Mouse (Mus musculus) right cerebral cortex, postnatal 4 days (tissue): ENCODE measurements around the gene Imp3.
"Not testable (repeated sequence)": the region's sequence is repeated elsewhere in the genome, so short reads cannot be mapped to it uniquely, and the experiment has no call there.

Source experiments
- DNase-seq: peaks from one replicate; pipeline ENCODE4 v3.0.0-alpha.2; 2022

The Imp3 gene

DNA sequence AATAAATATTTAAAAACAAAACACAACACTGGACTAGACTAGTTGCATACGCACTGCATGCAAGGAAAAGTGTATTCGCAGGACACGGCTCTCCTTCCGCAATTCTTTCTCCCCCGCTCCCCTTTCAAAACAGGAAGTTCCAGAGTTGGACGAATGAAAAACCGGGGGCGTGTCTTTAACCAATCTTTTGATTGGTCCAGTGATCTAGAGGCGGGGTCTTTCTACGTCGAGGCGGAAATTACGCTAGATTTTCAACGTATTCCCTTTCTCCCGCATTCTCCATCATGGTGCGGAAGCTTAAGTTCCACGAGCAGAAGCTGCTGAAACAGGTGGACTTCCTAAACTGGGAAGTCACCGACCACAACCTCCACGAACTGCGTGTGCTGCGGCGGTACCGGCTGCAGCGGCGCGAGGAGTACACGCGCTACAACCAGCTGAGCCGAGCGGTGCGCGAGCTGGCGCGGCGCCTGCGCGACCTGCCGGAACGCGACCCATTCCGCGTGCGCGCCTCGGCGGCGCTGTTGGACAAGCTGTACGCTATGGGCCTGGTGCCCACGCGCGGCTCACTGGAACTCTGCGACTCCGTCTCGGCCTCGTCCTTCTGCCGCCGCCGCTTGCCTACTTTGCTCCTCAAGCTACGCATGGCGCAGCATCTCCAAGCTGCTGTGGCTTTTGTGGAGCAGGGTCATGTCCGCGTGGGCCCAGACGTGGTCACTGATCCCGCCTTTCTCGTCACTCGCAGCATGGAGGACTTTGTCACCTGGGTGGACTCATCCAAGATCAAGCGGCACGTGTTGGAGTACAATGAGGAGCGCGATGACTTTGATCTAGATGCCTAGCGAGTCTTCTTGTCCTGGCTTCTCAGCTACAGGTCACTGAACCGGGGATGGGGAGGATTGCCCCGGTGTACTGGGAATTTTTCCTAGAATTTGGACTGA, at the start of gene Imp3:
Gene Imp3, plus strand, starts transcription at position 253 of the 938 bp plus-strand sequence.
- DNase-seq, result peak; percentile 82

DNA sequence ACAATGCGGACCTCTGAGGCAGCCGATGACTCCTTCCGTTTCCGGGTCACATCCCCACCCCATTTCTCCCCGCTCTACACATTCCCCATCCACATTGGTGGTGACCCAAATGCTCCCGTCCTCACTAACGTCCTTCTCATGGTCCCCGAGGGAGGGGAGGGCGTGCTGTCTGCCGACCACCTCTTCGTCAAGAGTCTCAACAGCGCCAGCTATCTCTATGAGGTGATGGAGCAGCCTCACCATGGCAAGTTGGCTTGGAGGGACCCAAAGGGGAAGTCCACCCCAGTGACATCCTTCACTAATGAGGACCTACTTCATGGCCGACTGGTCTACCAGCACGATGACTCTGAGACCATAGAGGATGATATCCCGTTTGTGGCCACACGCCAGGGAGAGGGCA, 49.7 kb upstream of the Imp3 start:
- no peak for DNase-seq

DNA sequence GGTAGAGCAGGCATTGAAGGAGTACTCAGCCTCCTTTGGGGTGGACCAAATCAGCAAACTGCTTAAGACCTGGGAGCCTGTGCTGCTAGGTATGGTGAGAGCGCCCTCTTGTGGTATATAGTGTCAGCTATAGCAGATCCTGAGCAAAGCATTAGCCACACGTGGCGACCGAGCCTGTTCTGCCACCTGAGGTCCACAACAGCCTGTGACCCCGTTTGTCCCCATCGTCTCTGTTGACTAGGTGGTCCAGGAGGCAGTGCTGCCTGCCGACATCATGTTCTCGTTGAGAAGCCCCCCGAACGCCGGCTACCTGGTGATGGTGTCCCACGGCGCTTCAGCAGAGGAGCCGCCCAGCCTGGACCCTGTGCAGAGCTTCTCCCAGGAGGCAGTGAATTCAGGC, 47.5 kb upstream of the Imp3 start:
- DNase-seq, result peak; percentile 68

DNA sequence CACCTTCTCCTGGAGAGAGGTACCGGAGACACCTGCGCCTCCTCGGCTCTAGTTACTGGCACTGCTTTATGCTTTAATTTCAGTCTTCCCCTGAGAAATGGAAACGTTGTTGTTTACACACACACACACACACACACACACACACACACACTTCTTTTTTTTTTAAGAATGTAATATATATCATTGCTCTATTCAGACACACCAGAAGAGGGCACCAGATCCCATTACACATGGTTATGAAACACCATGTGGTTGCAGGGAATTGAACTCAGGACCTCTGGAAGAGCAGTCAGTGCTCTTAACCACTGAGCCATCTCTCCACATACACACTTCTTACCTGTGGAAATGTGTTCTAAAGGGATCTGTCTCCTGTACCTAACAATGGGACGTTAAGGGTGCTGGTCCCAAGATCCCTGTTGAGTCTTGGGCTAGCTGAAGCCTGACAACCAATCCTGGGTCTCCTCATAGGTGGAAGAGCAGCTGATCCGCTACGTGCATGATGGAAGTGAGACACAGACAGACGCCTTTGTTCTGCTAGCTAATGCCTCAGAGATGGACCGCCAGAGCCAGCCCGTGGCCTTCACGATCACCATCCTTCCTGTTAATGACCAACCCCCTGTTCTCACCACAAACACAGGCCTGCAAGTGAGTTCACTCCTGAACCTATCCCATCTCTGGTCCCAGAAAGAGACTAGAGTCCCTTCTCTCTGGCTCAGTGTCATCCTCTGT, 46.6 kb upstream of the Imp3 start:
- DNase-seq, result no peak

DNA sequence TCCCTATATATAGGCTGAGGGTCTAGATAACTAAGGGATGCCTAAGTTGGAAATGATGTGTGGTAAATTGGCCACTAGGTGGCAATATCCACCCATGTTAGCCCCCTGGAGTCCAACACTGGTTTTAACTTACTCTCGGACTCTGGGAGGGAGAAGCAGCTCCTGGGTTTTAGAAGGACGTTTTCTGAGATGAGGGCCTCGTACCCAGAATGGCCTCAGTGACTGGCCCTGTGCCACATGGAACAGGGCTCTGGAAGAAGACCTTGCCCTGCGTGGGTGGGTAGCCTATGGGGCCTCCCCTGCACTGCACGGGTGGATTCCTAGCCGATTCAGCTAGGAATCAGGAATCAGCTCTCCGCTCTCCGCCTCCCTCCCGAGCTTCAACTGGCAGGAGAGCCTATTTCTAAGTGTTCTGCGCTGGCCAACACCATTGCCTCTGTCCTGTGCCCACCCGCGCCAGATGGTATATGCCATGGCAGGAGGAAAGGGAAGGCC, 45.7 kb upstream of the Imp3 start:
- peak; percentile 52 for DNase-seq

DNA sequence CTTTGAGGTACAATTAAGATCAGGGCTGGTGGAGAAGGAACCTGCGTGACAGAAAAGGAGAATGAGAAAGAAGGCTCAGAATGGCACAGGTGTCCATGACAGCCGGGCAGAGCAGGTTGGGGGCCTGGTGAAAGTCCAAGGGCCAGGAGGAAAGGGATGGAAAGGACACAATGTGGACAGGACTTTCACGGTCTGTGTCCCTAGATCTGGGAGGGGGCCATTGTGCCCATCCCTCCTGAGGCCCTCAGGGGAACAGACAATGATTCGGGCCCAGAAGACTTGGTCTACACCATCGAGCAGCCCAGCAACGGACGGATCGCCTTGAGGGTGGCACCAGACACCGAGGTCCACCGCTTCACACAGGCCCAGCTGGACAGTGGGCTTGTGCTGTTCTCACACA, 45.2 kb upstream of the Imp3 start:
- DNase-seq, result no peak

DNA sequence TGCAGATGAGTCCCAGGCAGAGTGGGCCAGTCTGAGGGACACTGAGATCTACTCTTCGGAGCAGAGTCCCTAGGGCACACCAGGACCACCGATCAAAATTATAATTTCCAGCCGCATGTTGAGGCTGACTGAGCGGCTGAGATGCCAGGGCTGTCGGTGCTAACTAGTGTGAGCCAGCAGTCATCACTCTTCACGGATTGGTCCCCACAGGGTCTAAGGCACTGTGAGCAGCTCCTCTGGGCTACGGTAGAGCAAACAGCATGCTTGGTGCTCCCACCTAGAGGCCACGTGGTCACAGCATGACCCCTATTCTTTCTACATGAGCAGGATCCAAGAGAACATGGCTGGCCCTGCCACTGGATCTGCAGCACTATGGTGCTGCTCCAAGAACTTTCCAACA, 44.0 kb upstream of the Imp3 start:
- DNase-seq, result no peak

DNA sequence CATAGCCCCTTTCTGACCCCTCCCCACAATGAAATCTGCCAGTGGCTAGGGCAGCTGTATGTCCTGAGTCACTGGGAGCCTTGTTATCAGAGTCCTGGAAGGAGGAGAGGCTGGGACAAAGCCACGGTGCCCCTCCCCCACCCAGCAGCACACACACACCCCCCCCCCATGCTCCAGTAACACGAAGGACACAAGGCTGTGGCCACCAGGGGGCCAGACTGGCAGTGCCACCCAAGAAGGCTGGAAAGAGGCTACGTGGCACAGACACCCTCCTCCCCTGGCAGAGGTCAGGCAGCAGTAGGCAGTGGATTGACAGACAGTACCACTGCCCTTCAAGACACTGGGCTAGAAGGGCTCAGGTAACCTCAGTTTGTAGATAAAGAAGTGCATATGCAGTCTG, 43.3 kb upstream of the Imp3 start:
- peak; percentile 55 for DNase-seq

DNA sequence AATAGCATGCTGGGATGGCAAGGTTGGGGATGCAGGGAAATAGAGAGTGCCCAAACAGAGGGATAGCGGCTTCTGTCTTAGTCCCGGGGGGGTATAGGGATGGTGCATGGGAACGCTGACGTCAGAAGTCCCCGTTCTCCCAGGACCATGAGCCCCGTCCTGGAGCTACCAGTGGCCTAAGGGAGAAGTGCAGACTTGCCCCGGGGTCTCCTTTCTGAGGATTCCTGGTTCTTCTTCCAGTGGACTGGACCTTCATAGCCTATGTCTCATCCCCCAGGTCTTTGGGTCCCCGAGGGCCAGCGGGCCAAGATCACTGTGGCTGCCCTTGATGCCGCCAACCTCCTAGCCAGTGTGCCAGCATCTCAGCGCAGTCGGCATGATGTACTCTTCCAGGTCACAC, 40.5 kb upstream of the Imp3 start:
- DNase-seq, result no peak

DNA sequence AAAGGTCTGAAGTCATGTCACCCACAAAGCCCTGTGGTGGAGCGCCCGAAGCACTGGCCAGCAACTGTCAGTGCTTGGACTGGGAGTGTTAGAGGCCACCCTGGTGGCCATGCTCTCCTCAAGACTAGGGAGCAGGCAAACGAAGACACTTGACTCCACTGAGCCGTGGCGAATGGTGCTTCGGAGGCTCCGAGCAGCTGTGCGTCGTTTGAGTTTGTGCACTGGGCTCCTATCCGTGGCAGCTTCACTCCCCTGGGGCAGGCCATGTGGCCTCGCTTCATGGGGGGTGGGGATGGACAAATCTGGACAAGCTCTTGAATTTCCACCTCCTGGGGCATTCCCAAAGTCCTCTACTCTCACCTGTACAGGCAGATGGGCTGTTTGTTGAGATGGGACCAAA, 37.9 kb upstream of the Imp3 start:
- no peak for DNase-seq

DNA sequence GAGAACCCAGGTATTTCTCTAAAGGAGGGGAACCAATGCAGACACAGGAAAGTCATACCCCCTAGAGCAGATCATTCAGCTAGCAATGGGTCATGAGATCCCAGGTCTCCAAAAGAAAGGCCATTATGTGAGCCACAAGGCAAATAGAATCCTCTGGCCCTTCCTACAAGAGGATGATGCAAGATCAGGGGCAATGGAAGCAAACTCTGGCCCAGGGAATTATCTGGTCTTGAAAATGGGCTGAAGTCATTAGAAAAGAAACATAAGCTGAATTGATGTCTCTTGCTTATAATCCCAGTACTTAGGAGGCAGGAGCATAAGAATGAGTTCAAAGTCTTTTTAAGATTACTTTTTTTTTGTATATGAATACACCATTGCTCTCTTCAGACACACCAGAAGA, 37.2 kb upstream of the Imp3 start:
- no peak for DNase-seq

DNA sequence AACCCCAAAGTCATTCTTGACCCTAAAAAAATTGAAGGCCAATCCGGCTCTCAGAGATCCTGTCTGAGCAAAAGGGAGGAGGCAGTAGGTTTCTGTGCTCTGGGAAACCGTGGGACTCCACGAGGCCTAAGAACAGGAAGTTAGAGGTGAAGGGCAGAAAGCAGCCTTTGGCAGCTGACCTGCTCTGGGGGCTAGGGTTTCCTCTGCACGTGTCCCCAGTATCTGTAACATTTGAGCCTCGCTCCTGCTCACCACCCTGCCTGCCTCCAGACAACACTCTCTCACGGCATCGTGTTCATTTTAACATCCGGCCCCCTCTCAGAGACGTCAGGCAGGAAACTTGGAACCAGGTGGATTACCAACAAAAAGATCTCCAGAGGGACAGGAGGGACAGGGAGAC, 36.7 kb upstream of the Imp3 start:
- DNase-seq, result no peak

DNA sequence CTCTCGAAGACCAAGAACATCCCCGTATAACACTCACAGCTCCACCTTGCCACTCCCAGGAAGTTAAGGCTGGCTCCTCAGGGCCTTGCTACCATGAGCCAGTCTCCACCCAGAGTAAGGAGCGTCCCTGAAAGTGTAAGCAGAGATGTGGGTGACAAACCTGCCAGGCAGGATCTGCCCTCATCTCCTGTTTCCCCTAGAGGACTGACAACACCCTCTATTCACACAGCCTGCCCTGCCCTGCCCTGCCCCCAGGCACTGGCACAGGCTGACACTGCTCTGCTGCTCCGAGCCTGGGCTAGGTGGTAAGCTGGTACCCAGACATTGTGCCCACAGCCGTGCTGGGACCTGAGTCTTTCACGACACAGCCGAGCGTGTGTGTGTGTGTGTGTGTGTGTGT, 36.1 kb upstream of the Imp3 start:
- DNase-seq, result no peak

DNA sequence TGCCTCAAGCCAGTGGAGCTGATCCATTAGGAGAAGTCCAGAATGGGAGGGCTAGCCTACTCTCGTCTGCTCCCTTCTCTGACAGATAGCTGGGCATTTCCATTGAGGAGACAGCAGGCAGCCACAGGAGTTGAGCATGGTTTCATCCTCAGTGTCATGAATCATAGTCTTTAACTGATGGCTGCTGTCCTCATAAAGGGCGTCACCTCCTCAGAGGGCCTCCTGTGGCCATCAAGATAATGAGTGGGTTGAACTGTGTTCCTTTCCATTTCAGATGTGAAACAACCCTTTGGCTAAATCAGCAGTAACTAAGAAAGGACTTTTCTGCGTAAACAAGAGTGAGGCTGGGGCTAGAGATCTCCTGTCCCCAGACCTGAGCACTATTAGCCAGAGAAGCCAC, 33.6 kb upstream of the Imp3 start:
- DNase-seq, result no peak

DNA sequence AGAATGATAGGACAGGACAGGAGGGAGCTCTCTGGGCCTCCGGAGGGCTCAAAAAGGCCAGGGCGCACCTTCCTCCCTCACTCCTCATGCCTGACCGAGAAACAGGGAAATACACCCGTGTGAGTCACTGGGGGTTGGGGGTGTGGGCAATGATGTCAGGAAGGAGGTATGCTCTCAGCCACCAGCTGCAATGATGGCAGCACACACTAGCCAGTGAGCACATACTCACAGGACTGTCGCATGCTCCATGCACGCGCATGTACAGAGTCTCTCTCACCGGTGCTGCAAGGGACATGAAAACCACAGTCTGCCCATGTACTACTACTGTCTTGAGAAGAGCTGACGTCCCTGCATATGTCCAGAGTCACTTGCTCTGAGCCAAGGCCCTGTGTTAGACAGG, 29.7 kb upstream of the Imp3 start:
- no peak for DNase-seq

DNA sequence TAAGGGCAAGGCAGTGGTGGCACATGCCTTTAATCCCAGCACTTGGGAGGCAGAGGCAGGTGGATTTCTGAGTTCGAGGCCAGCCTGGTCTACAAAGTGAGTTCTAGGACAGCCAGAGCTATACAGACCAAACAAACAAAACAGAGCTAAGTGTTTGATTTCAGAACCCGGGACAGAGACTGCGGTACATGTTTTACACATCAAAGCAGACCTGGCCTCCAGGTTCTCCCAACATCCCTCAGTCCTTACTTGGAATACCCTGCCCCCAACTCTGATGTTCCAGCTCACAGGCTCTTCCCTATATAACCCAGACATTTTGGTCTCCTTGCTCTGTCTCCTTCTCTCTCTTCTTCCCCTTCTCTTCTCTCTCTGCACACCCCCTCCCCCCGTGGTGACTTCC, 27.3 kb upstream of the Imp3 start:
- DNase-seq, result not testable (repeated sequence)

DNA sequence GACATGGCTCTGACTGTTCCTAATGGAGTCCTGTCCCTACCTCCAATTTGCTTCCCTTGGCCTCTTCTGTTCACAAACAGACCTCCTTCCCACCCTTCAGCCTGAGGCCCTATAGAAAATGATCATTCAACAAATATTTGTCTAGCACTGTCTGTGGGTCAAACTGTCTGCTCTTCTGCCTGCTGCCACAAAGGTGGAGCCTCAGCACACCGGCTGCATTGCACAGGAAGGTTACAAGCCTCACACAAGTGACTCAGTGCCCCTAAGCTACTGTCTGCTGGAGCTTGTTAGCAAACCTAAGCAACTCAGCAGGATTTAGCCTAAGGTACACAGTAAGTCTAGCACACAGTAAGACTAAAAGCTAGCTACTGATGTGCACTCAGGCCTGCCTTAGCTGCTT, 26.3 kb upstream of the Imp3 start:
- DNase-seq, result no peak

DNA sequence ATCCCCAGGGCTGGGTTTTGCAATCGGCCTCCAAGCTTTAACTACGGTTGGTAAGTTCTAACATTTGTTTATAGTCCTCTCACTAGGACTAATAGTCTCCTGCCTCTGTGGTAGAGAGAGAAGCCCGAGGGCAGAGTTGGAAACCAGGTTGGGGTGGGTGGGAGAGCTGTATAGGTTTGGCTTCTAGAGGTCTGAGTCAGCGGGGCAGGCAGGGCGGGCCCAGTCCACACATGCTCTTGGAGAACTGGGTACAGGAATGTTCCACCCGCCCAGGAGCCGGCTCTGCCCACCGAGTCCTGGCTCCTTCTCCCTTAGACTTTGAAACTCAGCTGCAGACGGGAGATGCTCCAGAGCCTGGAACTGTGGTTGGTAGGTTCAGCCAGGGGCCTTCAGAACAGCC, 23.3 kb upstream of the Imp3 start:
- DNase-seq, result no peak

DNA sequence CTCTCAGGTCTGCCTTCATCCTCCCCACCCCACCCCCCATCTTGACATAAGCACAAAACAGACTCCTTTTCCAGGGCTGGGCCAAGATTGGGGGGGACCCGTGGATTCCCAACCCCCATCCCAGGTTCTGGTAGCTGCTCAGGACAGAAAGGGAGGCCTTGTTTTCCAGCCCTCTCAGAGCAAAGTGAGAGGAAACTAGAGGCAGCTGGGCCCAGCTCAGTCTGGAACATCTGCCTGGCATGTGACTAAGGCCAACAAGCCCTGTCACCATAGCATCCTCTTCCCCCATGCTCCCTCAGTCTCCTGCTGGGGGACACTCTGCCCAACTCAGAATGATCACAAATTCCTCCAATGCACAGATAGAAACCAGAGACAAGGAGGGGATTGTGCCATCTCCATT, 22.2 kb upstream of the Imp3 start:
- no peak for DNase-seq

DNA sequence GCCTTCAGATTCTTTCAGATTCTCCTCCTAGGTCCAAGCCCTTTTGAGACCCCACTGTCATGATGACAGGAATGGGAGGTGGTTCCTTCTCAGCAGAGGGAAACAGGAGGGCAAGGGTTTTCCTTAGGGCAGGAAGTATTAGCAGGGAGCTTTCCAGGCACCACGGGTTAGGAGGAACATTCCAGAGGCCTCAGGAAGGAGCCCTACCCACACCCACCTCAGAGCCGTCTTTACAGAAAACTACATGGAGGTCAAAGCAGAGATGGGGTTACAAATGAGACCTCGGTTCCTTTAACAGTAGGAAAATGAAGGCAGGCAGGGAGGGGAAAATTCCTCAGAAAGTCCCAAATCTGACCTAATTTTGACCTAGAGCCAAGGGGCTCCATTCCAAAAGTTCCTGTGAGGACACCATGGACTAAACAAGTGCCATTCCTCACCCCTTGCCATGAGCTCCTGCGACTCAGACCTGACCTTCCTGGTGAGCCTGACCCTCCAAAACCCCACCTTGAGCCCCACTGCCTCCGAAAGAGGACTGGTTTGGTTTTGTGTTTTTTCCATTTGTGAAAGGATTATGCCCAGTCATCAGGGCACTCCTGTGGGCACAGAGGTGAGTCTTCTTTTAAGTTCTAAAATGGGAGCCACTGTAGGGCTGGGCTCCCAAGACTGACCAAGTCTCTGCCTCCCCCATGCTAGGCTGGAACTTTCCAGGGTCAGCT, 21.4 kb upstream of the Imp3 start:
- no peak for DNase-seq

DNA sequence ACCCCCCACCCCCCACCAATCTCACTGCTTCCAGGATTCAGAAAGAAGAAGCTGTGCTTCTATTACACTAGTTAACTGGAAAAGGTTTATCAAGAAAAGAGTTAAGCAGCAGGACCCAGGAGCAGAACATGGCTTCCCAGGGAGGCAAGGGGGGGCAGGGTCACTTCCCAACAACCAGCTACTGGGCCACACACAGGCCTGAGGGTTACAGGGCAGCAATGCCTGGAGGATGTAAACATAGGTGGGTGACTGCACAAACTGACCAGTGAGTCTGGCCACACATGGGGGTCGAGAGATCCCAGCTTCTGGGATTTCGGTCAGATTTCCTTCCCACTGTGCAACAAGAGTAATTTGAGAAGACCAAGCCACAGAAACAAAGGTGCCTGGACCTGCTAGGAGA, 20.1 kb upstream of the Imp3 start:
- no peak for DNase-seq

DNA sequence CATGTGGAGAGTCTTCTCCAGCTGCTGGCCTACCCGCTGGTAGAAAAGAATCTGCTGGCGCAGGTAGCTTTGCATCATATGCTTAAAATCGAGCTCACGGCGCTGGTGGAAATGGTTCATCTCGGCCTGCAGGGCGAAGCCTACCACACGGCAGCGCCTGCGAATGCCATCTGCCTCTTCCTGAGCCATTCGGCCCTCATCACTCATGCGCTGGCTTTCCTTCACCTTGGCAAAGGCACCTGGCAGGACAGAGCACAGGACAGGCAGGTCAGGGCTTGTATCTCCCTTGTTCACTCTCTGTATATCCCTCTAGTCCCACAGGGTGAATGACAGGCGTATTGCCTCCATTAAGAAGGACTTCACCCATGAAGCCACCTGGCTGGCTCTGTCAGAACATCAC, 18.8 kb upstream of the Imp3 start:
- no peak for DNase-seq

DNA sequence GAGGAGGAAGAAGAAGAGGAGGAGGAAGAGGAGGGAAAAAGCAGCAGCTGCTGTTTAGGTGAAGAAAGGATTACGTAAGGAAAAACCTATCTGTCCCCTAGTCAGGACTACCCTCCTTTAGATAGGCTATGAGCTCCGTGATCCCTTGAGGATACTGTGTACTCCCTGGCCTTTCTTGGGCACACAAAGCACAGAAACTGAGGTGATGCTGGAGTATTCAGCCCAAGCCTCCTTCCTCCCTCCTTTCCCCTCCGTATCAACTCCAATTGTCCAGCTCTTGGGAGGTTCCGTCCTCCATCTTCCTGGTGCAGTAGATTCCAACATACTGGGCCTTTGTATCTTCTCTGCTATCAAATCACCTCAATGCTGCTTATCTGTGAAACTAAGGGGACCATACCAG, 14.5 kb upstream of the Imp3 start:
- no peak for DNase-seq
